Mouse (Mus musculus): ENCODE data around the gene Cox8c.

Cox8c gene

DNA sequence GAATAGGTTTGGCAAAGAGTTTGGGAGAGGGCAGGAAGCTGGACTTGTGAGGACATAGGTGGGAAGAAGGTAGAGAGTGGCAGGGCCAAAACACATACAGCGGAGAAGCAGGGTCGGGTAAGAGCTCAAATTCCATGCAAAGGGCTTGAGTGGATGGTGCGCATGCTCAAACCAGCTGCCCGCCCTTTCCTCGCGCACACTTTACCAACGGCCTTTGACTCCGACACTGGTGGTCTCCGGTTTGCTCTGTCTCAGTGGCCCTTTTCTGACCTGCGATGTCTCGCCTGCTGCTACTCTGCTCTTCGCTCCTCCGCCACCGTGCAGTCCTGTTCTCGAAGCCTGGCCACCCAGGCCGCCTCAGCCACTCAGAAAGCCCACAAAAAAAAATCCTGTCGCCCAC lies at the start of gene Cox8c:
Gene Cox8c, plus strand, starts transcription at position 226 of the 400 bp plus-strand sequence.
- in situ Hi-C loops (cut with MboI; ENCODE audit: unreplicated experiment in 2 of 2): no loop called here

DNA sequence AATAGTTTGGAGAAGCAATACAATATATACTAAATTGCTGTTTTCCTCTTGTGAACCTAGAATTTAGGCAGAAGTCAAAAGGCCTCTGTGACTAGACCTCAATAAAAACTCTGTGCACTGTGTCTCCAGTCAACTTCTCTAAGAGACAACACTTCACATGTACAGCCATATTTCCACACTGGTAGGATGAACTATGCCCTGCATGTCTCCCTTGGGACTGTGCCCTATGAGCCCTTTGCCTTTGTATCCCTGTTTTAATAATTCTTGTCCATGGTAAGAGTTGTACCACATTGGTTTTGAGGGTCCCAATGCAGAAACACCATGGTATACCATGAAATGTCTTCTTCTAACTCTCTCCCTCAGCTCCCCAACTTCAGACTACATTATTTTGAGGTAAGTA lies 38.3 kb upstream of the Cox8c start:
- in situ Hi-C loops (cut with MboI; ENCODE audit: unreplicated experiment in 2 of 2): no loop called here

DNA sequence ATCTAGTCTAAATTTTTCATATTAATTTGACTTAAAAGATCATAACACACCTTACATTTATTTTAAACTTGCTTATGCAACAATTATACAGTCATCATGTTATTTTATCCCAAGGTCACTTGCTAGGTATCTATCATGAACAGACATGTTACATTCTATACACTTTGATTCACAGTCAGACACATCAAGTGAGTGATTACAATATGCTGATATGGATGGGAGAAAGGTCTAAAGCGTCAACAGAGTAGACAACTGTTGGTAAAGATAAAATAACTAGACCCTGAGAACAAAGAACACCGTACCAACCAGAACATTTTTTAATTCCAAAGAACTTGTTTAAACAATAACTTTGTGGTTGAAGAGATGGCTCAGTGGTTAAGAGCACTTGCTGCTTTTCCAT lies 29.3 kb upstream of the Cox8c start:
- in situ Hi-C loops (cut with MboI; ENCODE audit: unreplicated experiment in 2 of 2): no loop called here

DNA sequence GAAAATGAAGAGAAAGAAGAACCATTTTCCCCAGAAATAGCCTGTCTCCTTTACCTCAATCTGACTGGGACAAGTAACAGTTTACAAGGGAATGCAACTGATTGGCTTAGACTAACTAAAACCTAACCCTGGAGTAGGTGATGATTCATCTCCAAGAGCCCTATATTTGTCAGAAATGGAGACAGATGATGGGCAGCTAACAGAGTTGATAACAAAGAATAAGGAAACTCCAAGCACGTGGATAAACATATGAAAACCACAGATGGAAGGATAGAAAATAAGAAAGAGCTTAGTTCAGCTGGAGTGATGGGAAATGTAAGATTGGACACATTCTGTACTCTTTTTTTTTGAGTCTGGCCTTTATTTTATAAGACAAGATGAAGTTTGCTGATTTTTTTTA lies 28.6 kb upstream of the Cox8c start:
- in situ Hi-C loops (cut with MboI; ENCODE audit: unreplicated experiment in 2 of 2): no loop called here

DNA sequence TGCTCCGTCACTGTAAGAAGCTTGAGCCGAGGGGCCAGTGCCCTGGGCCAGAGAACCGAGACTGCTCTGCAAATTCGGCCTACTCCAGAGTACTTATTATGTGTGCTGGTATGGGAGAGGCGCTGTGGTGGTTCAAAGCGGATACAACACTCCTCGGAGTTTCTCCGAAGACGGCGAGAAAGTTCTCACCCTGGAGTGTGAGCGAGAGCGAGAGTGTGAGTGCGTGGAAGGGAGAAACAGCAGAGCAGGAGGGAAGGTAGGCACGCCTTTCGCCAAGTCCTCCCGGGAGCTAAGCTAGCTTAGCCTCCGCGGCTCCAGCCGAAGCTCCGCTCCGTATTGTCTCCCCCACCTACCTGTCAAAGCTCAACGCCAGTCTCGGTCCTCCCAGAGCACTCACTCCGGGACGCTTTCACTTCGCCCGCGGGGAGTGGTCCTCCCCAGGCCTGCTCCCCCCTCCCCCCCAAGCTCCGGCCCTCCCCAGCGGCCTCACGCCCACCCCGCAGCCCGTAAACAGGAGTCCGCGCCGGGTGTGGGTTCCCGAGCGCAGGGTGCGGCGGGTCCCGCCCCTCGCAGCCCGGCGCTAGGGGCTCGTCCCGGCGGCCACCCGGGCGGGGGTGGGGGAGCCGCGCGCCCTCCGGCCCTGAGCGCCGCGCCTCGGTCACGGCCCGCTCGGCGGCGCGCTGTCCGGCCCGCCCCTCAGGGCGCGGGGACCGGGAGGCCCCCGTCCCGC lies 21.6 kb upstream of the Cox8c start:
- in situ Hi-C loops (cut with MboI; ENCODE audit: unreplicated experiment in 2 of 2): no loop called here

DNA sequence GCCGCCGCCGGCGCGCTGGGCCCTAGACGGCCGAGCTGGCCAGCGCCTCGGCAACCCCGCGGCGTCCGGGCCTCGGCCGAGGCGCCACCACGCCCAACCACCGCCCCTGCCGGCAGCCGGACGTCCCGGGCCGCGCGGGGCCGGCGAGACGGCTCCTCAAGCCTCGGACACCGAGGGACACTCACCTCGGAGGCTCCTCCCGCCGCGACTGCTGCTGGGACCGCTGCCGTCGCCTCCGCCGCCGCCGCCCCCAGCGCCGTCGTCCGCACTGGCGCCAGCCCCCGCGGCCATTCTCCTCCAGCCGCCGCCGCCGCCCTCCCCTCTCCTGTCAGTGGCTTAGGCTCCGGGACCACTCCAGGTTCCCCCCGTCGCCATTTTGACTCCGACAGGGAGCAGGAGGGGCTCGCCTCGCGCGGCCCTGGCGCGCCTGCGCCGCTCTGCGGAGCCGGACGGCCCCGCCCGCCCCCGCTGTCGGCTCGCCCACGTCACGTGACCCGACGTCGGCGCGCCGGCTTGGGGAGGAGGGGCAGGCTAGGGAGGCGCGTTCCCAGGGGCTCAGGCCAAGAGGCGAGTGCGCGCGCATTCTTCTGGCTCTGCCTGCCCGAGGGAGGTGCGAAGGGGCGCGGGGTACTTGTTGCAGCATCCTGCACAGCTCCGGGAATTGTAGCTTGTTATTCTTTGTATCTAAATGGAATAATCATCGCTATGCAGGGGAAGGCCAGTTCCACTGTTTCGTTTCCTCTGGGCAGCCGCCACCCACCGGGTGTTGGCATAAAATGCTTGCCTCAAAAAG lies 20.9 kb upstream of the Cox8c start, which contains the start of gene Btbd7:
Gene Btbd7, minus strand, starts transcription at position 441 of the 793 bp plus-strand sequence.
- in situ Hi-C loops (cut with MboI; ENCODE audit: unreplicated experiment in 2 of 2): no loop called here

DNA sequence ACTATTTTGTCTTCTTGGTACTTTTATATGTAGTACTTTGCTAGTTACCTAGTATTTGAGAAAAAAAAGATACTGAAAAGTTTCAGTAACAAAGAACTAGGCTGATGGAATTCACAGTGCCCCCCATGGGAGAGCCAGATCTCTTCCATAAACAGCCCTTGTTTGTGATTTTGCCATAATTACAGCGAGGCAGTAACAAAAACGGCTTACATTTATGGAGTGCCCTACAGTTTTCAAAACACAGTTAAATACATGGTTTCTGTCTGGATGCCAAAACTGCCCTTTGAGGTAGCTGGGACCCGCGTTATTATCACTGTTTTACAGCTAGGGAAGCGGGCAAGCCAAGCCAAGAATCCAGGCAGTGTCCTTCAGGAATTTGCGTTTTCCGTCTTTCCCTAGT lies 20.2 kb upstream of the Cox8c start:
- in situ Hi-C loops (cut with MboI; ENCODE audit: unreplicated experiment in 2 of 2): no loop called here

DNA sequence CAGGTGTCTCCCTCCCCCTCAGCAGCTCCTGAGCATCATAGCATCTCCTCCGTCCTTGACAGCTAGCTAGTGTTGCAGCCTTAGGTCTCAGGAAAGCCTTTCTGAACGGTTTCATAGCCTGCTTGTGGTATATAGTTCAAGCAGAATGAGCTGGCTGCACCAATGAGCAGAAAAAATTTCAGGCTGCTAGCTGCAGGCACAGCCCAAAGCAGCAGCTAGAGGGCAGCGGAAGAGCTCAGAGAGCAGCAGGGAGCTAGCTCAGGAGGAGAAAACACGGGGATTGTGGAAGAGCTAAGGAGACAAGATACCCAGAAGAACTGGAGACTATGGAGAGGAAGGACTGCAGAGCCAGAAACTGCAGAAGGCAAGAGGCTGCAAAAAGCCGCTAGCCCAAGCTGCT lies 13.4 kb upstream of the Cox8c start:
- in situ Hi-C loops (cut with MboI; ENCODE audit: unreplicated experiment in 2 of 2): no loop called here

DNA sequence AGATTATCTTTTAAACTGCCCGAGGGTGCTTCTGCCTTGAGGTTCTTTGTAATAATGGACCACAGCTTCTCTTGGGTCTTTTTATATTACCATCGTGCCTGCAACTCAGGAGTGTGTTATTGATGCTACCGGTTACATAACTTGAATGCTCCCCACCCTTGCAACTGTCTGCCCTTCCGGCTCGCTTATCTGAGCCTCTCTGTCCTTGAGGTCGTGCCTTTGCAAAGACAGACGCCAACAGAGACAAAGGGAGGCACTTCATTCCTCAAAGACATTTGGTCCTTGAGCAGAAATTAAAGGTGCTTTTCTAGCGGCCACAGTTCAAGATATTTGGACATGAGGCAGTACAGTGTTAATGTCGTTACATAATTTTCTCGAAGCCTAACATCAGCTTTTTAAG lies 11.8 kb upstream of the Cox8c start:
- in situ Hi-C loops (cut with MboI; ENCODE audit: unreplicated experiment in 2 of 2): no loop called here

DNA sequence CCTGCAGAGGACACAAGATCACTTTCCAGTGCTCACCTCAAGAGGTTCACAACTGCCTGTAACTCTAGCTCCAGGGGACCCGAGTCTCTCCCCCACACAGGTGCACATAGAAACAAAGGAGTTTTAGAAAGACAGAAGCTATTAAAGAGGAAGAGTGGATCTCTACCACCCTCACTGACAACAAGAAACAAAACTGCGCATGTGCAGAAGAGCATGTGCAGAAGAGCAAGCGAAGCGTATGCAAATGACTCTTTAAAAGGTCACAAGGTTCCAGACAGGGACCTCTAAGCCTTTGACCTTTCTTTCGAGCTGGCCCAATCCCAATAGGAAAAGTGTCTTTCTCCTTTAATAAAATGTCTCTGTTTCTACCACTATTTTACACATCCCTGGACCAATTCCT lies 10.5 kb upstream of the Cox8c start:
- in situ Hi-C loops (cut with MboI; ENCODE audit: unreplicated experiment in 2 of 2): no loop called here

DNA sequence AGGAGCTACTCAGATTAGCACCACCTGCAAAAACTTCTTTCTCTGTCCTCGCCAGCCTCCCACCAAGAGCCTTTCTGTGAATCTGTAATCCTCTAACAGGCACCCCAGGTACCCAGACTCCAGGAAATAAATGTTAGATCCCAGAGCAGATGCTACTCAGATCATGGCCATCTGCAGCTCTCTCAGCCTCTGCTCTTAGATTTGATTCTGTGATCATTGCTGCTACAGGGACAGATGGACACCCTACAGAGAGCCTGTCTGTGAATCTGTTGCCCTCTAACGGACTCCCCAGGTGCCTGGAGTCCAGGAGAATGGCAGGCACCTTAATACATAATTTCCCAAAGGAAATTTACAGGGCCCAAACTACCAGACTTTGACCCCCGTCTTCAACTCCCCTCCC lies 9.1 kb downstream of the Cox8c start:
- in situ Hi-C loops (cut with MboI; ENCODE audit: unreplicated experiment in 2 of 2): no loop called here

DNA sequence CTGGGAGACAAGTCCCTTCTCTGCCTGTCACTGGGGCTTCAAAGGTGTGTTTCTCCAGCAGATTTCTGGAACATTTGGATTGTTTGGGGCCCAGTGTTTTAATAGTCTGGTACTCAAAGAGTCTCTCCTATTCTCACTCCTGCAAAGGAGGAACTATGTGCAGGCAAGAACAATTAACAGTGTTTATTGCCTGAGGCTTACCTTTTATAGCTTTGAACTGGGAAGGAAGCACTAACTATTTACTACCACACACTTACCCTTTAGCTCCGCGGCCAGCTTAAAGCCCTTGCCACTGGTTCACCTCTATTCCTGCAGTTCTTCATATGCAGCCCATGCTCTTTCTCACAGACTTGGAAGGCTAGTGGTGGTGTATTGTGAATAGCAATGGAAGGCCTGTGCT lies 17.0 kb downstream of the Cox8c start:
- in situ Hi-C loops (cut with MboI; ENCODE audit: unreplicated experiment in 2 of 2): no loop called here

DNA sequence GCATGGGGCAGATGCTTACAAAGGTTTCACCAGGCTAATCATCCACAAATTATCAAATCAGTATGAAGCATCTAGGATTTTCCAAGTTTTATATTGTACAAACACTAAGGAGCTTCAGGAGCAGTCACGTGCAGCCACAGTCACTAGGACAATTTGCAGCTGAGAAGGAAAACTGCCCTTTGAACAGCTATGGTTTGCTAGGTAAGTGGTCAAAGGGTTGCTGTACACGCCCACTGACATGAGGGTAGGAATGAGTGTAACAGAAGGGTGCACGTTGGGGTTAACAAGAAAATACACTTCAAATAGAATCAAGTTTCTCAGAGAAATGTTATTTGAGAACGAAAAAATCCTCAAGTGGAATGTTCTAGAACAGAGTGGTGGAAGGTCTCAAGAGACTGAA lies 30.6 kb downstream of the Cox8c start:
- in situ Hi-C loops (cut with MboI; ENCODE audit: unreplicated experiment in 2 of 2): no loop called here

DNA sequence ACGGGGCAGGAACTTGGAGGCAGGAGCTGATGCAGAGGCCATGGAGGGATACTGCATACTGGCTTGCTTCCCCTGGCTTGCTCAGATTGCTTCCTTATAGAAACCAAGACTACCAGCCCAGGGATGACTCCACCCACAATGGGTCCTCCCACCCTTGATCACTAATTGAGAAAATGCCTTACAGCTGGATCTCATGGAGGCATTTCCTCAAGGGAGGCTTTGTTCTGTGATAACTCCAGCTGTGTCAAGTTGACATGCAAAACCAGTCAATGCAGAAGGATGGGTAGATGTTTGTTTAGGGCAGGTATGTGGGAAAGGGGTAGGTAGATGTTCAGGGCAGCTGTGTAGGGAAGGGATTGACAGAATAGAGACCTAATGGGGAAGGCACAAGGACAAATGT lies 31.2 kb downstream of the Cox8c start:
- in situ Hi-C loops (cut with MboI; ENCODE audit: unreplicated experiment in 2 of 2): no loop called here

DNA sequence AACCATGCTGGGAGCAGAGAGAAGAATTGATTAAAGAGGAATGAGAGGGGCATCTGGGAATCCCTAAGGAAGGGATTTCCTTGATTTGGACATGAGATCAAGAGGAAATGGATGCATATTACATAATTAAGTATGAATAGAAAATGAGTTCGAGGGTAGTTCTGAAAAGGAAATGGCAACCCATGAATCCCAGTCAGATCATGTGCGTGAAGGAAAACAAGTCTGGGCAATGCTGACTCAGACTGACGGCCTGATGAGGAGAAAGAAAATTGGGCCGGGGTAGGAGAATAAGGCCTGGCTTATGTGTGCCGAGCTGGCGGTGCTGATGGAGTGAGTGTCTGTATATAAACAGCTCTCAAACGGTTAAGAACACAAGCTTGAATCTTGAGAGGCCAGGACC lies 31.7 kb downstream of the Cox8c start:
- in situ Hi-C loops (cut with MboI; ENCODE audit: unreplicated experiment in 2 of 2): no loop called here

DNA sequence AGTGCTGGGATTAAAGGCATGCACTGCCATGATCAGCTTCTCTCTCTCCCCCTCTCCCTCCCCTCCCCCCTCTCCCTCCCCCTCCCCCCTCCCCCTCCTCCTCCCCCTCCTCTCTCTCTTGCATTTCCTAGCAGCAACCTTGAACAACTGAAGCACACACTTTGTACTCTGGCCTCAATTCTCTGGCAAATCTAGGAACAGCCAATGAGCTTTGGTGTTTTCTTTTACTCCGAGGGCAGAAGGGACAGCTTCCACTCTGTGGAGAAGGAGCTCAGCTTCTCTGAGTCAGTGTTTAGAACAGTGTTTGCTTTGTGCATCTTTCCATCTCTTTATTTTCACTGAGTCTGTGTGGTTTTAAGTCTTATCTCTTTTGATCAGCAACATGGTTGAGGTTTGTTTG lies 36.8 kb downstream of the Cox8c start:
- in situ Hi-C loops (cut with MboI; ENCODE audit: unreplicated experiment in 2 of 2): no loop called here

DNA sequence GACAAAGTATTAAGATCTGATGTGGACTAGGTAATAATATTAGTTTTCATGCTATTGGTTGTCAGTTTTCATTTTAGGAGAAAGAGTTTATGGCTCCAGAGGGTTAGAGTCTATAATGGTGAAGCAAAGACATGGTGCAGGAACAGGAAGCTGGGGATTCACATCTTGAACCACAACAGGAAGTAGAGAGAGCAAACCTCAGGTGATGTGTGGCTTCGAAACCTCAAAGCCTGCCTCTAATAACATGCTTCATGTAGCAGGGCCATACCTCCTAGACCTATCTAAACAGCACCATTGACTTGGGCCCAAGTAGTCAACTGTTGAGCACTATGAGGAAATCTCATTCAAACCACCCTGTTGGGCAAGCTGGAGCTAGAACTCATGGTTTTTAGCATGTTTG lies 46.5 kb downstream of the Cox8c start:
- in situ Hi-C loops (cut with MboI; ENCODE audit: unreplicated experiment in 2 of 2): no loop called here

DNA sequence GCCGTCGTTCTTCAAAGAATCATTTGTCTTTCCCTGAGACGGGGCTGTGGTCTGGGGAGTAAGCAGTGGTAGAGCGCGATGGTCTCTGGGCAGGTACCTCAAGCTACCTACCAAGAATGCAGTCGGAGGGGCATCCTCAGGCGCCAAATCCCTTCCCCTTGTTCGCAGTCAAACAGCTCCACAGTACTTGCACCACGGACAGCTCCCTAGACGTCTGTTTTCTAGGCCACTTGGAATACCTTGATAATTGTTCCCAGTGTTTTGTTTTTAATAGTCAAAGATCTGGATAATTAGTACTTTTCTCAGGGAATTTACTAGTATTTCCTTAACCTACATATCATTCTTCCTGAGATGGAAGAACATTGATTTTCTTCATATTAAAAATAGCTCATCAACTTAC lies 48.7 kb downstream of the Cox8c start:
- in situ Hi-C loops (cut with MboI; ENCODE audit: unreplicated experiment in 2 of 2): no loop called here

DNA sequence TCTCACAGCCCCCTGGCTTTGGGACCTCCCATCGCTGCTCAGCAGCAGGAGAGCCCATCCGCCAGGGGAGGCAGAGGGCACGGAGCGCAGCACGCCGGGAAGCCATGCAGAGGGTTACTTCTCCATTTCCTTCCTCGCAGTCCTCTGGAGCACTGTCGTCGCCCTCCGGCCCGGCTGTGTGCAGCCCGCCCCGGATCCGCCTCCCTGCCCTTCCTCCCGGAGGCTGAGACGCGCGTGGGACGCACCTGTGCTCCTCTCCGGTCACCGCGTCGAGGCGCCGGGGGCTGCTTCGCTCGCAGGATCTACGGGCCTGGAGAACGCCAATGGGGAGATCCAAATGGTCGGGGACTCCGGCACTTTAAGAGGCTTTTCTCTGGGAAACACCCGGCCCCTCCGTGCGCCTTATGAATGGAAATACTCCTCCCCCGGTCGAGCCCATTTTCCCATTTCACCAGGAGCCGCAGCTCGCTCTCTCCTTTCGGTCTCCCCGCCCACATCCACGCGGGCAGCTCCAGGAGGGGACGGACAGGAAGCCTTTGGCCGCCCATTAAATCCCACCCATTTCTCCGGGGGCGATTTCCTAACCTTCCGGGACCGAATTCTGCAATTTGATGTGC lies 49.8 kb downstream of the Cox8c start, which contains the start of gene Unc79:
Gene Unc79, plus strand, starts transcription at position 82 of the 617 bp plus-strand sequence.
- in situ Hi-C loops (cut with MboI; ENCODE audit: unreplicated experiment in 2 of 2): no loop called here

DNA sequence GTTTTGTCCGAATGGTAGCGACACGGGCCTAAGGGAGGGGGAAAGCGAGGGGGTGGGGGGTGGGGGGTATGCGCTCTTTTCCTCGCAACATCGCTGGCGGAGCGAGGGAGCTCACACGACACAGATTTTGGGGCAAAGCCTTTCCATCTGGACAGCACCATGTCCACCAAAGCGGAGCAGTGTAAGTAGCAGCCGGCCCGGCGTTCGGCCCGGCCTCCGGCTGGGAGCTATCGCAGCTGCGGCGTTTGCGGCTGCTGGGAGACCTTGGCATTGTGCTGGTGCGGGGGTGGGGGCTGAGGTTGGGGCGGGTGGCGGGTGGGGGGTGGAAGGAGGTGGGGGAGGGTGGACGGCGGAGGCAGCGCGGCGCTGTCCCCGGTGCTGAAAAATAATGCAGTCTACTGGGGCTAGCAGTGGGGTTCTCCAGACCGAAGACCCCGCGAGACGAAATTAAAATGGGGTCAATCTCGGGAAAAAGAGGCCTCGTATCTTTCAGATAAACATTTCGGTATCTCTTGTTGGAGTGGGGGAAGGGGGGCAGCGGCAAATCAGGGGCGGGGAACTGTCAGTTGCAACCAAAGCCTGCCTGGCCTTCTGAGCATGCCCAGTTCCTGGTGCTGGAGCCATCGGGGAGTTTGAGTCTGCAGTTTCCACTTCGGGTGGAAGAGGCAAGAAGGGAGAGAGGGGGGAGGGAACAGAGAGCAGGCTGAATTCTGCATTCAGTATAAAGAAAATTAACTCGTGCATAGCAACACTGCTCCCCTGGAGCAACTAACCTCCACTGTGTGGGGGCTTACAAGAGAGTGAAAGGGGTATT lies 50.5 kb downstream of the Cox8c start:
- in situ Hi-C loops (cut with MboI; ENCODE audit: unreplicated experiment in 2 of 2): no loop called here

All from v-Abl transformed pro-B cells (cell line).